Mouse (Mus musculus) megakaryocyte, embryonic 14.5 days (primary cell): ENCODE data around the gene Erp27.

ENCODE experiments used
- FLI1 ChIP-seq: IDR thresholded peaks from 2 replicates; pipeline ENCODE4 v1.6.1; 2012; ENCODE audit warnings: low read length, inconsistent platforms, mixed read lengths
- GATA1 ChIP-seq: IDR thresholded peaks from 3 replicates; pipeline ENCODE4 v1.6.1; 2012; ENCODE audit warnings: mixed read lengths, low read length, inconsistent platforms, borderline replicate concordance

GRCm38 (mm10) chr6:136883961-136884360, 38.0 kb downstream of the Erp27 start:
- TF ChIP-seq GATA1 (no peak), FLI1 (no peak)
